Mouse (Mus musculus): ENCODE measurements around the gene Plb1.

The Plb1 gene

GRCm38 (mm10) chr5:32378546-32378945 lies 146.0 kb downstream of the Plb1 start:
- DNase-seq (ENCODE audit: extremely low read depth, low read depth, low spot score), result no peak

DNA sequence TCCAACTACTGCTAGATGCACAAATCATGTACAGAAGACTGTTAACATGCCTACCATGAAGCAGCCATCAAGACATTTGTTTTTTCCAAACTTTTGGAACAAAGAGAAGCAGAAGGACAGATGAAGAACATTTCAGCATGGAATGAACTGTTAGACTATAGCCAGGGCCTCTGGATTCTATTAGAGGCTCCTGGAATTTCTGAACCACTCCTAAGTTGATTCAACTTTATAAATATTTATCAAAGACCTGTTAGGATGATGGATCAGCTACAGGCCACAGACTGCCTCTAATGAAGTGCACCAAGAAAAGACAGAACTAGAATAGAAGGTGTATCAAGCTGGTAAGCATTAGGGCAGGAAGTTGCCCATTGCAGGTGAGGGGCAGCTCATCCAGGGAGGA lies 156.1 kb downstream of the Plb1 start:
- no peak for DNase-seq (ENCODE audit: extremely low read depth, low read depth, low spot score)

- no peak for DNase-seq (ENCODE audit: extremely low read depth, low read depth, low spot score)
Measured at GRCm38 (mm10) chr5:32390295-32390694, 157.8 kb downstream of the Plb1 start.

DNA sequence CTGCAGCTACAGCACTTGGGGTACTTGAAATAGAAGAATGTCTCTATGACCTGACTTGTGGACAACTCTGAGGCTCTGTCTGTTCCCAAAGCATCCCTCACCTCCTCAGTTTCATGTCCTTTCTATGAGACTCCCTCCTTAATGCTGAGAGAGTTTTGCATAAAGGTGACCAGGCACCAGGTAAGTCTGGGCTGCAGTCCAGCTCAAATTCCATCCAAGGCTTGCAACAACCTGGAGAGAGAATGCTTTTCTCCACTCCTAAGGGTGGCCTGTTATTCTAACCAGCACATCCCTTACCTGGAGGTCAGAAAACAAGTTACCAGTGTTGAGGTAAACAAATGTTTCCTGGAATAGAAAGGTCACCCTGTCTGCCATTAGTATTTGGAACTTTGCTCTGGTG lies 159.8 kb downstream of the Plb1 start:
- no peak for DNase-seq (ENCODE audit: extremely low read depth, low read depth, low spot score)

DNA sequence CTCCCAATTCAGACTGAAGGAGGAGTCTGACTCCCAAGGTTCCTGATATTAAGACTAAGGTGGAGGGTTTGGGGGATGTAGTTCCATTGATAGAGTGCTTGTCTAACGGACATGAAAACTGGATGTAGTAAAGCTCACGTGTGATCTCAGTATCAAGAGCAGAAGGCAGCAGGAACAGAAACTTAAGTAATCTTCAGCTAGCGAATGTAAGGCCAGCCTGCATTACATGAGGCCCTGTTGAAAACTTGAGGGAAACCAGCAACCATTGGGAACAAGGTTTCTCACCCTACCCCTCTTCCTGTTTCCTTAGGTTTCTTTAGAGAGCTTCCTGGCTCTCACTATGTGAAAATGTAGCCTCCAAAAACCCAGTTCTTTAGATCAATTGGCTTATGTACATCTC lies 162.1 kb downstream of the Plb1 start:
- no peak for DNase-seq (ENCODE audit: extremely low read depth, low read depth, low spot score)

DNA sequence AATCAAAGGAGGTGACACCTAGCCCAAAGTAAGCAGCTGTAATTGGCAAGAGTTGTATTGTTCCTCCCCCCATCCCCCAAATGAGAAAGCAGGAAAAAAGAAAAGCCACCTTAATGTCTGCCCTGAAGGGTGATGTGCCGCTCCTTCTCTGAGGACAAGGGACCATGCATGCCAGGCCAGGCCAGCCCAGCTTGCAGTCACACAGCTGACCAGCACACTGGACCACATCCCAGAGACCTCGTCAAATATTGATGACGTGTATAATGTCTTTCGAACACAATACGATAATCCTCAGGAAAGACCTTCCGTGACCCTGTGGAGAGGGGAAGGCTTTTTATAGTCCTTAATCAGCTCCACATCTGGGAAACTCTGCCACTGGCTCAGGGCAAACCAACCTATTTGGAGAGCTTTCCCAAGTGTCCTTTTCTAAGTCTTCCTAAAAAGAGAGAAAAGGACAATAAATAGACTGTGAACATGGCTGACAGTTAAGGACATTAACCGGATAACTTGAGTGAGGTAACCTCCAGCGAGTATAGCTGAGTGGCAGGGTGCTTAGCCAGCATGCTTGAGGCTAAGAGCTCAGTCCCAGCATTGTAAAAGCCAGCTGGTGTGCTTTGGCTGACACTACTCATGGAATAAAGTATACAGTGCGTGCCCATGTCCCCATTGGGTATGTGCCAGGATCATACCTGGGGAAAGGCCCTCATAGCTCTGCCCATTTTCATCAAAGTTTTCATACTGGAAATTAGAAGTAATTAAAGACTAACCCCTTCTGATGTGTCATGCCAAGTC lies 162.8 kb downstream of the Plb1 start:
- peak; percentile 65 for DNase-seq (ENCODE audit: extremely low read depth, low read depth, low spot score)

DNA sequence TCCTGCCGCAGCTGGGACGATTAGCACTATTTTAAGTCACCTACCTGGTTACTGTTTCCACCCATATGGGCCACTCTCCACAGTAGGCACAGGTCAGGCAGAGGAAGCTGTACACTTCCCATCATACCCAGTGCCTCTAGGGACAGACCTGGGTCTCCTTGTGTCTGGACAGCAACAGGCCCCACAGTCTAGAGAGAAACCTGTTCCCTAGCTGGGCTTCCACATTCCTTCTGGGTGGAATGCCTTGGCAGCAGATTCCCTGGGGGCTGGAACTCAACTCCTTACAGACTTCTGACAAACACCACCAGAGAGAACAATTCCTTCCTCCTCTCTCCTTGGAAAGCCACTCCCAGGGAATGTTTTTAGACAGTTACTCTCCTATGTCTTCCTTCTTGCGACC lies 165.2 kb downstream of the Plb1 start:
- DNase-seq (ENCODE audit: extremely low read depth, low read depth, low spot score), result no peak

- no peak for DNase-seq (ENCODE audit: extremely low read depth, low read depth, low spot score)
Measured at GRCm38 (mm10) chr5:32400926-32401325, 168.4 kb downstream of the Plb1 start.

DNA sequence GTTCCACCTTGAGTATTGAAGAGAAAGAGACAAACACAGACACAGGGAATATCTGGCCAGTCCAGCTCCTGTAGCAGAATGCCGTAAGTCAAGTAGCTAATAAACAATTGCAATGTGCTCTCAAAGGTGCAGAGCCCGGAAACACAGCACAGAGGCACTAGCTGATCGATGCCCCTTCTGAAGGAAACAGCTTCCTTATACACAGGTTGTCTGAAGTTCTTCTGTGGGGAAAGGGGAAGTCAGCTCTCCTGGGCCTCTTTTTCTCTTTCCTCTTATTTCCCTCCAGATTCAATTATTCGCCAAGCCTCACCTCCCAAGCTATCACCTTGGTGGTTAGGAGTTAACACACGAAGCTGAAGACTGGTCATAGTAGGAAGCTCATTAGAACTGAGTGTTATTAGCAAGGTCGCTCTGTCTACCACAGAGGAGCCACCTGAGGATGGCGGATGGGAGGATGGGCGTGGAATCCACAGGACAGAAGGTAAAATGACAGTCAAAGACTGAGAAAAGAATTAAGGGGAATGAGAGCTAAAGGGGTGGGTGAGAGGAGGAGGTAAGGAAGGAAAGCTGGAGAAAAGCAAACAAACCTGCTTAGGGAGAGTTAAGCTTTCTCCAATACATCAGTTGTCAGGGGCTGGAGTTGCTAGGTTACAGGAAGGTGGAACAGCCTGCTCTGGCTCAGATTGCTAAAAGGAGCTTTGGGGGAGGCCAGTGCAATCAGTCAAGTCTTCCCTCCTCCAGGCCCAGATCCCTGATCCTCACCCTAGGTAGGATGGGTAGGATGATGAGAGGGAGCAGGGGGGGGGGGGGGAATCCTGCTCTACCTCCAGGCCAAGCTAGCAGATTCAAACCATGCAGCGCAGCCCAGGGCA lies 170.8 kb downstream of the Plb1 start:
- DNase-seq (ENCODE audit: extremely low read depth, low read depth, low spot score), result no peak

DNA sequence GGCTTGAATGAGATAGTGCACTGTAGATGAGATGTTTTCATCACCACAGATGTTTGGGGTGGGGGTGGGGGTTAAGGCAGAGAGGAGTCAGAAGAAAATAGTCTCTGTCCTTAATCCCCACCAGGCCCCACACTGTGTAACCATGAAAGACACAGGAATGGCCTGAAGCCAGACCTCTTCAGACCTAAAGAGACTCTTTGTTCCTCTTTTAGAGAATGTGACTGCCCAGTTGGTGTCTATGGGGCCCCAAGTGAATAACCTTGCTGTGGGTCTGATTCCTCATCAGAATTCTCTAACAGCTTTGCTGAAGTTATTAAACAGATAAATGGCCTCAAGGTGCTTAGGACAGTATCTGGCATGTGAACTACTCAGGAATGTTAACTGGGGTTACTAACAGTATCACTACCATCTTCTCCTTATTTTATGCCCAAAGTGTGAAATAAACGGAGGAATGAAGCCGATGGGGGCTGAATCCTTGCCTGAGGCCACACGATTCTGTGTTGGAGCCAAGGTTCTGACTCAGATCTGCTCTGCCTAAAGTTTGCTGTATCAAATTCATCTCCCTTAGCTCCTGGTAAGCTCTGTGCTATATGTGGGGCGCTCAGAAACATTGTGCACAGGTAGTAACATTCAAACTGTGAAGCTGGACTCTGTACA lies 172.8 kb downstream of the Plb1 start:
- DNase-seq (ENCODE audit: extremely low read depth, low read depth, low spot score), result no peak

DNA sequence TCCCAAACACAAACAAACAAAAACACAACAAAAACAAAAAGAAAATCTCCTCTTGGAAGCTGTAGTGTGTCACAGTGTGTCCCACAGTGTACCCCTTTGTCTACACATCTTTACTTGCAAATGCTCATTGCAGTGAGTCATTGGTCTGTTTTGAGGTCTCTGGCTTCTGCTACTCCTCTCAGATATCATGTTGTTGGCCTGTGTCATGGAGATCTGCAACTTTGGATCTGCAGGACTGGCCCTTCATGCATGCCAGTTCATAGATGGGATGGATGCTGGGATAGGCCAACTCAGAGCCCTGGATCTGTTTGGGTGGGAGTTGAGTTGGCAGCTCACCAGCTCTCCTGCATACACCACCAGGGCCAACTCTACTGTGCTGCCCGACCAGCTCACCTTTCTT lies 176.3 kb downstream of the Plb1 start:
- DNase-seq (ENCODE audit: extremely low read depth, low read depth, low spot score), result no peak

DNA sequence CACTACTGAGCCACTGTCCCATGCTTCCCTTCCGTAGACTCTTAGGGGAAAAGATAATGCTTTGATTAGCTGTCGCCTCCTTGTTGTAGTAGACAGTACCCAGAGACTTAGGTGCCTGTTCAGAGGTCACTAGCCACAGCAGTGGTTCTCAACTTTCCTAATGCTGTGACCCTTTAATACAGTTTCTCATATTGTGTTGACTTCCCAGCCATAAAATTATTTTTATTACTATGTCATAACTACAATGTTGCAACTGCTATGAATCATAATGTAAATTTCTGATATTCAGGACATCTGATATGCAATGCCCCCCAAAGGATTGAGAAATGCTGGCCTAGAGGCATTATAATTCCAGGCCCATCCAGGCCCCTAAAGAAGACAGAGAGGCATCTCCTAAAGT lies 177.2 kb downstream of the Plb1 start:
- DNase-seq (ENCODE audit: extremely low read depth, low read depth, low spot score), result no peak

GRCm38 (mm10) chr5:32410954-32411688 lies 178.6 kb downstream of the Plb1 start:
- DNase-seq (ENCODE audit: extremely low read depth, low read depth, low spot score), result no peak

DNA sequence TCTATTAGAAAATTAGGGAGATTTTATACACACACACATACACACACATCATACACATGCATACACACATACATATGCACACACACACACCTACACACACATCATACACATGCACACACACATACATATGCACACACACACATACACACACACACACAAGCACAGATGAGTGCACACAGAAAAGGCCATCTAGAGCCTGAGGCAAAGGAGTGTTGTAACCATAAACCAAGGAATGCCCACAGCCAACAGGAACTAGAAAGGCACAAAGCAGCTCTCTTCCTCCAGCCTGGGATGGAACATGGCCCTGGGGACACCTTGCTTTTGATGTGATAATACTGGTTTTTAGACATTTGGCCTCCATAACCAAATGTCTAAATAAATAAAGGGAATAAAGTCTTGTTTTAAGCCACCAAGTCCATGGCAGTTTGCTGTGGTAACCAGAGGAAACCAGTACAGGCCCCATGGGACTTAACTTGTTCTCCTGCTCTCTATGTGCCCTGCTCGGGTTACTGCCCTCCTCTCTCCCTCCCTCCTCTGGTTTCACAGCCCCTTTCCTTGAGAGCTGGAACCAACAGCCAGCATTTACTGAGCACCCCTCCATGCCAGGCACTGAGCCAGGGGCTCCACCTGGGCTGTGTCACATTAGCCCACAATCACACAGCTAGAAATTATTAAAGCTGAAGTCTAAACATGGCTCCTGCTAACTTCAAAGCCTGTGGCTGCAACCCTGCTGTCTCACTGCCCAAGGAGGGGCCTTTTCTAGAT lies 179.9 kb downstream of the Plb1 start:
- DNase-seq (ENCODE audit: extremely low read depth, low read depth, low spot score), result no peak

DNA sequence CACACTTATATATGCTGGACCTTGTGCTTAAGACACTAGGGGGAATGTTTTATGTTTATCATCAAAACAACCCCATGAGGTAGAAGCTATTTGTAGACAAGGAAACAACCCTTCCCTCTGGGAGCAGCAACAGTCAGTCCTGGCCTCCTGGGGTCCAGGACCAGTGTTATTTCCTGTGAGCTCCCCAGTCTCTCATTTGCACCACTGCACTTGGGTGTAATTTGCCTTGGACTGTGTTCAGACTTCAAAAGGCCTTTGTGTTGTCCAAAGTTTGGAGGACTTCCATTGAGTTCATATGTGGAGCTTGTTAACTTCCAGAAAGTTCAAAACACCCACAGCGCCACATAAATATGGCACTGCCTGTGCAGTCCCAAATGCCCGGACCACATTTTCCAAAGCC lies 180.6 kb downstream of the Plb1 start:
- no peak for DNase-seq (ENCODE audit: extremely low read depth, low read depth, low spot score)

GRCm38 (mm10) chr5:32413569-32413968 lies 181.1 kb downstream of the Plb1 start:
- no peak for DNase-seq (ENCODE audit: extremely low read depth, low read depth, low spot score)

DNA sequence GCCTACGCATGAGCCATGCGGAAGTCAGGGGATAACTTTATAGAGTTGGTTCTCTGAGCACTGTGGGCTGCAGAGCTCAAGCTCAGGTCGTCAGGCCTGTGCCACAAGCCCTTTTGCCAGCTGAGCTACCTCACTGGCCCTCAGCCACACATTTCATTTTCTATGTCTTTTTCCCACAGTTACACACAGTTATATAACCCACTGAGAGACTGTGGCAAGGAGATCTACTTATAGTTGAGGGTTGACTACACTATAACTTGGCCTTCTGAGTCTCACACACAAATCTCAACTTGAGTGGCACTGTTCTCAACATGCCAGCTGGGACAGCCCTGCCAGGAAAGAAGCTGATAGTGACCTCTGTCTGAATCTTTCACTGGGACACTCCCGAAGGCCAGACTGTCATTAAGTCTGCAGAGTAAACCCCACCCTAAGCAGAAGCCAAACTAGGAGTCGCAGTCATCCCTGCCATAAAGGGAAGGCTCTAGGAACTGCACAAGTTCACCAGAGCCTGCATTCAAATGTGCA lies 182.0 kb downstream of the Plb1 start:
- DNase-seq (ENCODE audit: extremely low read depth, low read depth, low spot score), result no peak

DNA sequence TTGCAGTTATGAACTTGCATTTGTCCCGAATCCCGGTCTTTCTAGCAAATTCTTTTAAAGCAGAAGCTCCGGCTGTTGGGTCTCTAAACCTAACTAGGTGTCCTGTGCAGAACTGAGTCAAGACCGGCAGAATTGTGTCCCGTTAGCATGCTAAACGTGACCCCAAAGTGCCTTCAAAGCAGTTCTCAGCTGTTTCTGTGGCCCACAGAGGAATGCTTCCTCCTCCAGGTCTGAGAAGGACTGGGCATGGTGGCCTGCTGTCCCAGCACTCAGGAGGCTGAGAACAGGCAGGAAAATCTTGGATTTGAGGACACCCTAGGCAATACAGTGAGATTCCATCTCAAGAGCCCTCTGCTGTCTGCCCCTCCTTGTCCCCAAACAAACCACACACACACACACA lies 183.0 kb downstream of the Plb1 start:
- no peak for DNase-seq (ENCODE audit: extremely low read depth, low read depth, low spot score)

All from fat pad, adult 2 months (tissue).